Mouse (Mus musculus) heart, embryonic 15.5 days (tissue): ENCODE measurements around the gene Fam173a. TPM values are rescaled to one million over a fixed set of nuclear protein-coding genes. Genes with fewer than 3 reads are reported as not detected.
"Not testable (repeated sequence)": the region's sequence is repeated elsewhere in the genome, so short reads cannot be mapped to it uniquely, and the experiment has no call there.

ENCODE experiments used
- ATAC-seq: fragments of 200-750 bp; cut with Nextera tagmentation; replicated peaks from 2 replicates; pipeline ENCODE4 v1.8.0; 2017; ENCODE audit warnings: low read depth, moderate TSS enrichment; ENCODE audit not compliant: insufficient number of reproducible peaks, insufficient read depth, low FRiP score
- H3K27ac ChIP-seq: fragments of 300-500 bp; sonication (generic); 2 replicates; pipeline ENCODE4 v1.5.1; 2015; ENCODE audit warnings: mild to moderate bottlenecking, inconsistent platforms
- H3K27me3 ChIP-seq: fragments of 300-500 bp; sonication (generic); 2 replicates; pipeline ENCODE4 v1.6.1; 2015; ENCODE audit warnings: inconsistent platforms
- H3K36me3 ChIP-seq: fragments of 300-500 bp; sonication (generic); 2 replicates; pipeline ENCODE4 v1.6.1; 2015; ENCODE audit warnings: mild to moderate bottlenecking, inconsistent platforms
- H3K4me1 ChIP-seq: fragments of 300-500 bp; sonication (generic); replicated peaks from 2 replicates; pipeline ENCODE4 v1.6.1; 2015; ENCODE audit warnings: inconsistent platforms
- H3K4me2 ChIP-seq: fragments of 300-500 bp; sonication (generic); 2 replicates; pipeline ENCODE4 v1.6.1; 2015; ENCODE audit warnings: inconsistent platforms, mild to moderate bottlenecking, moderate library complexity
- H3K4me3 ChIP-seq: fragments of 300-500 bp; sonication (generic); 2 replicates; pipeline ENCODE4 v1.5.1; 2015; ENCODE audit warnings: mild to moderate bottlenecking, inconsistent platforms
- H3K9ac ChIP-seq: fragments of 300-500 bp; sonication (generic); 2 replicates; pipeline ENCODE4 v1.6.1; 2015; ENCODE audit warnings: mild to moderate bottlenecking, inconsistent platforms
- H3K9me3 ChIP-seq: fragments of 300-500 bp; sonication (generic); replicated peaks from 2 replicates; pipeline ENCODE4 v1.6.1; 2016; ENCODE audit warnings: inconsistent platforms
- WGBS: fragments of 180-500 bp; shearing (Covaris S2); methylation state at CpG from one replicate; pipeline ENCODE4 v1.1.7; 2015; ENCODE audit warnings: mixed read lengths; 5-methylcytosine and 5-hydroxymethylcytosine counted together
- polyA plus RNA-seq: library from polyadenylated mRNA; unstranded; fragments of >200 nt; fragmentation: Nextera tagmentation; extraction: Ambion mirVana; gene quantifications from 2 replicates; pipeline ENCODE4 v1.2.1, GENCODE M21; 2015

The Fam173a gene
- polyA plus RNA-seq, 1 experiment from 2014 or later: 56.8 TPM

- H3K27me3 ChIP-seq: peaks cover 74% of the 10 kb centered on the region
- H3K4me3 ChIP-seq: no peak overlapping the region
- H3K9ac ChIP-seq: no peak overlapping the region
- H3K4me1 ChIP-seq: peaks cover 22% of the 10 kb centered on the region
- H3K27ac ChIP-seq: no peak overlapping the region
- no peak for ATAC-seq
- no peaks in the 10 kb centered on the region for H3K9me3 ChIP-seq
- 76% methylated on average over 4 of the region's 4 CpGs for WGBS
- no peak overlapping the region for H3K4me2 ChIP-seq
- no peaks in the 10 kb centered on the region for H3K36me3 ChIP-seq
Measured at GRCm38 (mm10) chr17:25810890-25811289, 18.2 kb upstream of the Fam173a start.

DNA sequence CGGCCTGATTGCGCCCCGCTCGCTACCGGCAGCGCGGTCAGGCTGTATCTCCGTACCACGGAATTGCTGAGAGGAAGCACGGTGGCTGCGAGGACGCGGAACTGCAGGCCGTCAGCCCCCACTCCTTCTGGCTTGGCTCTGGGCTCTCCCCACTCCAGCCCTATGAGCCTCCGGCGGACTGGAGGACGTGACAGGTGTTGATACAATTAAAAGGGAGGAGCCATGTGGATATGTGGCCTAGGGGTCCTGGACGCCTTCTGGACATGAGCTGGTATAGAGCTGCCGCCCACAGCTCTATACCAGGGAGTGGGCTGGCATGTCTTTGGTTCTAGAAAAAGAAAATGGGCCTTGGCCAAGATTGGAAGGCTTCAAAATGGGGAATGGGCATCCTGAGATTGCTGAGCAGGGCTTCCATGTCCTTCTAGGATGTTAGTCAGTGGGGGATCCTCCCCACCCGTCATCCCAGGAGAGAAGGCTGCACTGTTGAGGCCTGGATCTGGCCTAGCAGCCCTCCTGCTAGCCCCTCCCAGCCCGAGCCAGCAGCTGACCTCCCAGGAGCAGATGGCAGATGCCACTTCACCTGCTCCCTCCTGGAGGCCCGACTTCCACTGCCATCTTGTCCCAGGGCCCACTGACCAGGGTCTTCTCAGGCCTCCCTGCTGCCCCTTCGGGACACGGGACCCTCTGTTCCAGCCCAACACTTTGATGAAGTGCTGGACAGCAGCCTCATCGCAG is 17.1 kb upstream of the Fam173a start:
- Histone ChIP-seq H3K4me3 (peak overlapping the region; percentile 62), H3K4me1 (peaks cover 22% of the 10 kb centered on the region), H3K27me3 (peaks cover 67% of the 10 kb centered on the region), H3K9me3 (no peaks in the 10 kb centered on the region), H3K4me2 (peak overlapping the region; percentile 96), H3K9ac (peak overlapping the region; percentile 40), H3K27ac (no peak overlapping the region), H3K36me3 (no peaks in the 10 kb centered on the region)
- no peak for ATAC-seq
- WGBS: 9% methylated on average over 24 of the region's 25 CpGs

- Histone ChIP-seq H3K27ac (no peak within 1 kb of the TSS), H3K36me3 (no peaks in the 10 kb centered on the region), H3K9ac (peak within 1 kb of the TSS; percentile 40), H3K4me3 (peak within 1 kb of the TSS; percentile 62), H3K4me1 (peaks cover 22% of the 10 kb centered on the region), H3K9me3 (no peaks in the 10 kb centered on the region), H3K4me2 (peak within 1 kb of the TSS; percentile 96), H3K27me3 (peaks cover 64% of the 10 kb centered on the region)
- under 1% methylated on average over 90 of the region's 100 CpGs for WGBS
- peak; percentile 77 for ATAC-seq
Measured at GRCm38 (mm10) chr17:25808789-25809605, 16.3 kb upstream of the Fam173a start, which contains the start of gene Fbxl16. Fbxl16 (plus strand) TSS chr17:25809085.

DNA sequence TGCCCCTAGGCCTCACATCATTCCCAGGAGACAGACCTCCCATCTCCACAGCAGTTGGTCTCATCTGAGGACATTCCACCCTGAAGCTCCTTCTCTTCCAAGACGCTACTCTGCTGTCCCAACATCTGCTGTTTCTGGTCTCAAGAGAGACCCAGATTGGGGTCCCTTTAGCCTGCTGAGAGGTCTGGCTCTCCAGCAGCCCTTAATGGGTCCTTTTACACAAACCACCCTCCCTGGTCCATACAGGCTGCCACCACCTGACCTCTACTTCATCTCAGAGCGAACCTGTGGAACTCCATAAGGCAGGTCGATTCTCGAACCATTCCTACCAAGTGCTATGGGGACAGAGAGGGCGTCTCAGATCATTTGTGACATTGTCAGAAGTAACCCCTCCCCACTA is 15.3 kb upstream of the Fam173a start:
- Histone ChIP-seq H3K4me2 (peak overlapping the region; percentile 96), H3K27me3 (peaks cover 56% of the 10 kb centered on the region), H3K4me3 (peak overlapping the region; percentile 62), H3K36me3 (no peaks in the 10 kb centered on the region), H3K27ac (no peak overlapping the region), H3K9ac (0 out of 2 replicates have a peak overlapping the region, but pooled peaks have one; percentile 40), H3K9me3 (no peaks in the 10 kb centered on the region), H3K4me1 (peaks cover 21% of the 10 kb centered on the region)
- ATAC-seq: no peak
- WGBS: 42% methylated on average over 5 of the region's 5 CpGs

DNA sequence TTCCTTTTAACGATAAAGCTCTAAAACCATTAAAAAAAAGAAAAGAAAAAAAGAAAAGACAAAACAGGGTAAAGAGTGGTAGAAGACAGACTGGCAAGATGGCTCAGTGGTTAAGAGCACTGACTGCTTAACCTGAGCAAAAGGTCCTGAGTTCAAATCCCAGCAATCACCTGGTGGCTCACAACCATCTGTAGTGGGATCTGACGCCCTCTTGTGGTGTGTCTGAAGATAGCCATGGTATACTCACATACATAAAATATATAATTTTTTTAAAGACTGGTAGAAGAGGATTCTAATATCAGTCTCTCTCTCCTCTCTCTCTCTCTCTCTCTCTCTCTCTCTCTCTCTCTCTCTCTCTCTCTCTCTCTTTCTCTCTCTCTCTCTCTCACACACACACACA is 14.8 kb upstream of the Fam173a start:
- H3K9me3 ChIP-seq, H3K27ac ChIP-seq, H3K4me3 ChIP-seq, H3K9ac ChIP-seq, H3K4me2 ChIP-seq, ATAC-seq, H3K36me3 ChIP-seq: not testable (repeated sequence)
- H3K4me1 ChIP-seq: peaks cover 27% of the 10 kb centered on the region
- peaks cover 54% of the 10 kb centered on the region for H3K27me3 ChIP-seq
- 45% methylated on average over 2 of the region's 2 CpGs for WGBS

GRCm38 (mm10) chr17:25806507-25806906 is 13.8 kb upstream of the Fam173a start:
- Histone ChIP-seq H3K36me3 (no peaks in the 10 kb centered on the region), H3K27me3 (peaks cover 49% of the 10 kb centered on the region), H3K9me3 (no peaks in the 10 kb centered on the region), H3K4me3 (no peak overlapping the region), H3K4me1 (peaks cover 27% of the 10 kb centered on the region), H3K27ac (no peak overlapping the region), H3K4me2 (no peak overlapping the region), H3K9ac (no peak overlapping the region)
- WGBS: 86% methylated on average over 4 of the region's 4 CpGs
- no peak for ATAC-seq

GRCm38 (mm10) chr17:25802825-25803517 is 10.3 kb upstream of the Fam173a start:
- Histone ChIP-seq H3K9ac (no peak overlapping the region), H3K4me3 (no peak overlapping the region), H3K4me1 (peaks cover 9% of the 10 kb centered on the region), H3K36me3 (no peaks in the 10 kb centered on the region), H3K27ac (no peak overlapping the region), H3K4me2 (peak overlapping the region; percentile 27; the same call in 1 of the 2 replicates), H3K27me3 (peaks cover 17% of the 10 kb centered on the region), H3K9me3 (no peaks in the 10 kb centered on the region)
- WGBS: 7% methylated on average over 10 of the region's 10 CpGs
- peak; percentile 82 for ATAC-seq

DNA sequence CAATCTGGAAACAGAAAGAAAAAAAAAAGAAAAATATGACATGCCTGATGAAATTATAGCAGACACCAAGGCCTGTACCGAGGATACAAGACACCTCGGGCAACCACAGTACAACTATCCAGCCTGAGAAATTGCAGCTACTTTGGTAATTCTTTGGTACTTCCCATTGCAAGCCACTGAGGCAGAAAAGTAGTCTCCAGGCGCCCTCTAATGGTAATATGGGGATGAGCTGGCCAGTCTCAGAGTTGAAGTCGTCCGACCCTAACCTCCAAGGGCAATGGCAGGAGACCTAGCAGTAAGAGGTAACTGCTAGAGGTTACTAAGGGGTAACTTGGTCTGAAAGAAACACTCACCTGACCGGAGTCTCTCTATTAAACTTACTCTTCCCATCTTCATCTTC is 8.3 kb upstream of the Fam173a start:
- Histone ChIP-seq H3K4me2 (no peak overlapping the region), H3K9ac (no peak overlapping the region), H3K27me3 (peaks cover 15% of the 10 kb centered on the region), H3K4me3 (no peak overlapping the region), H3K27ac (no peak overlapping the region), H3K9me3 (no peaks in the 10 kb centered on the region), H3K36me3 (no peaks in the 10 kb centered on the region), H3K4me1 (peaks cover 14% of the 10 kb centered on the region)
- ATAC-seq: no peak
- WGBS: 5% methylated on average over 6 of the region's 6 CpGs

DNA sequence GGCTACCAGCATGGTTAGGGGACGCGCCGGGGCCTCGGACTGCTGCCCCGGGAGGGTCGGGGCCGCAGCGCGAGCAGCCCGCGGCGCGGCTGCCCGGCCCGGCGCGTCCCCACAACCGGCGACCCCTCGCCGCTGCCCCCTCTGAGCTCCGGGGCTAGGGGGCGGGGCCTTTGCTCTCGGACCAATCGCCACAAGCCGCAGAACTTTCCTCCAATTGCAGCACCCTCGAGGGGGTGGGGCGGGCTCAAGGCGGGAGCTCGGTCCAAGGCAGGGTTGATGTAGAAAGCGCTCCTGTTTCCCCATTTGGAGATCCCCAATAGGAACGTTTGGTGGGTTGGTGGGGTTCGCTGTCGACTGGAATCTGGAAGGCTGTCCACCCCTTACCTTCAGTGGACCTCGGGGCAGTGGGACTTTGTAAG is 4.3 kb upstream of the Fam173a start, which contains the start of gene Metrn:
TSS of gene Metrn (minus strand) at position 186 of the 419 bp plus-strand sequence.
- ATAC-seq: peak; percentile 78
- 0% methylated on average over 35 of the region's 35 CpGs for WGBS
- H3K4me3 ChIP-seq: peak within 1 kb of the TSS; percentile 69

GRCm38 (mm10) chr17:25796211-25796771 is 3.6 kb upstream of the Fam173a start:
- ATAC-seq: no peak
- peak overlapping the region; percentile 82 for H3K4me2 ChIP-seq
- peaks cover 35% of the 10 kb centered on the region for H3K4me1 ChIP-seq
- H3K4me3 ChIP-seq: peak overlapping the region; percentile 69
- WGBS: 4% methylated on average over 37 of the region's 37 CpGs
- H3K9me3 ChIP-seq: no peaks in the 10 kb centered on the region
- H3K27me3 ChIP-seq: peaks cover 1% of the 10 kb centered on the region; the same call in 1 of the 2 replicates
- no peaks in the 10 kb centered on the region for H3K36me3 ChIP-seq
- H3K27ac ChIP-seq: no peak overlapping the region
- peak overlapping the region; percentile 65 for H3K9ac ChIP-seq

More for the DNA sequence above, 4.3 kb upstream of the Fam173a start, which contains the start of gene Metrn:
- Histone ChIP-seq H3K27me3 (peaks cover 5% of the 10 kb centered on the region), H3K9me3 (no peaks in the 10 kb centered on the region), H3K4me1 (peaks cover 31% of the 10 kb centered on the region), H3K4me2 (peak within 1 kb of the TSS; percentile 82), H3K36me3 (no peaks in the 10 kb centered on the region), H3K9ac (peak within 1 kb of the TSS; percentile 65), H3K27ac (no peak within 1 kb of the TSS)
